Mouse (Mus musculus) midbrain, embryonic 15.5 days (tissue): ENCODE measurements around the gene Nfe2l3. TPM values are rescaled to one million over a fixed set of nuclear protein-coding genes. Genes with fewer than 3 reads are reported as not detected.
A peak's percentile ranks its signal among the peaks of the same experiment; 100 is the strongest.
"Not testable (repeated sequence)": the region's sequence is repeated elsewhere in the genome, so short reads cannot be mapped to it uniquely, and the experiment has no call there.

Experiments used
- ATAC-seq: fragments of 200-750 bp; cut with Nextera tagmentation; replicated peaks from 2 replicates; pipeline ENCODE4 v1.8.0; 2017; ENCODE audit warnings: moderate TSS enrichment
- H3K27ac ChIP-seq: fragments of 300-500 bp; sonication (generic); 2 replicates; pipeline ENCODE4 v1.5.1; 2015; ENCODE audit warnings: mild to moderate bottlenecking, inconsistent platforms
- H3K27me3 ChIP-seq: fragments of 300-500 bp; sonication (generic); replicated peaks from 2 replicates; pipeline ENCODE4 v1.6.1; 2015; ENCODE audit warnings: inconsistent platforms
- H3K36me3 ChIP-seq: fragments of 300-500 bp; sonication (generic); replicated peaks from 2 replicates; pipeline ENCODE4 v1.6.1; 2015; ENCODE audit warnings: inconsistent platforms
- H3K4me1 ChIP-seq: fragments of 300-500 bp; sonication (generic); 2 replicates; pipeline ENCODE4 v1.6.1; 2015; ENCODE audit warnings: inconsistent platforms
- H3K4me2 ChIP-seq: fragments of 300-500 bp; sonication (generic); 2 replicates; pipeline ENCODE4 v1.6.1; 2015; ENCODE audit warnings: inconsistent platforms, mild to moderate bottlenecking, moderate library complexity
- H3K4me3 ChIP-seq: fragments of 300-500 bp; sonication (generic); 2 replicates; pipeline ENCODE4 v1.5.1; 2015; ENCODE audit warnings: mild to moderate bottlenecking, inconsistent platforms
- H3K9ac ChIP-seq: fragments of 300-500 bp; sonication (generic); 2 replicates; pipeline ENCODE4 v1.6.1; 2015; ENCODE audit warnings: mild to moderate bottlenecking, inconsistent platforms
- H3K9me3 ChIP-seq: fragments of 300-500 bp; sonication (generic); 2 replicates; pipeline ENCODE4 v1.6.1; 2016; ENCODE audit warnings: inconsistent platforms
- WGBS: fragments of 180-500 bp; shearing (Covaris S2); methylation state at CpG from one replicate; pipeline ENCODE4 v1.1.7; 2015; ENCODE audit warnings: mixed read lengths; 5-methylcytosine and 5-hydroxymethylcytosine counted together
- polyA plus RNA-seq: library from polyadenylated mRNA; unstranded; fragments of >200 nt; fragmentation: Nextera tagmentation; extraction: Ambion mirVana; gene quantifications from 2 replicates; pipeline ENCODE4 v1.2.1, GENCODE M21; 2015

Gene Nfe2l3
- polyA plus RNA-seq, 1 experiment from 2014 or later = 8.2 TPM

- WGBS = 6% methylated on average over 3 of the region's 3 CpGs
- H3K9ac ChIP-seq = peak overlapping the region; percentile 37
- peak overlapping the region; percentile 13; the same call in 1 of the 2 replicates for H3K27ac ChIP-seq
Measured at GRCm38 (mm10) chr6:51471782-51472181, 39.3 kb downstream of the Nfe2l3 start.

GRCm38 (mm10) chr6:51472213-51472612 lies 39.7 kb downstream of the Nfe2l3 start:
- 0 out of 2 replicates have a peak overlapping the region, but pooled peaks have one; percentile 13 for H3K27ac ChIP-seq
- H3K4me2 ChIP-seq = peak overlapping the region; percentile 60
- 37% methylated on average over 4 of the region's 4 CpGs for WGBS

More at GRCm38 (mm10) chr6:51471782-51472181, 39.3 kb downstream of the Nfe2l3 start:
- no peaks in the 10 kb centered on the region for H3K9me3 ChIP-seq
- H3K4me2 ChIP-seq = peak overlapping the region; percentile 60
- no peak for ATAC-seq
- peak overlapping the region; percentile 98 for H3K4me3 ChIP-seq
- peaks cover 31% of the 10 kb centered on the region for H3K4me1 ChIP-seq
- H3K27me3 ChIP-seq = no peaks in the 10 kb centered on the region
- peaks cover 19% of the 10 kb centered on the region for H3K36me3 ChIP-seq

DNA sequence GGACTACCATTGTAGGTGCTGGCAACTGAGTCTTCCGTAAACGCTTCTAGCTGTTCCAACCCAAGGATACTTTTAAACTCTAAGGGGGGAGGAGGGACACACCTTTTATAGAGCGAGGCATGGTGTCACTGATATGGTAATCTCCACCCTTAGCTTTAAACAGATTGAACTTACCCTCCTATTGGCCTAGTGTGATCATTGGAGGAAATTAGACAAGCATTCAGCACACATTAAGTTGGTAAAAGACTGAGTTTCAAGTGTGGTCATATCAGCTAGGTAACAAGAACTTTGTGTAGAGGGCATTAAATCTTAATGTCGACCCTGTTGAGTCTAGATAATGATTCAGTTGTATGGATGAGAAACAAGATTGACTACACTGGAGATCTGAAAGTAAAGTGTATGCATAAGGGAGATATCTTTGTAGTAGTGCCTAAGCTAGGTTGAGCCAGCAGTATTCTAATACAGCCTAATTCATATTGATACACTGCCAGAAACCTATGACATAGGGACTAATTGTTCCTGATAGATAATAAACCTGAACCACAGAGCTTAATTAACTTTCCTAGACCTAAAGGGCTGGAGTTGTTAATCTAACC lies 46.8 kb downstream of the Nfe2l3 start:
- Histone ChIP-seq H3K27me3 (no peaks in the 10 kb centered on the region), H3K9me3 (no peaks in the 10 kb centered on the region), H3K4me3 (no peak overlapping the region), H3K4me2 (no peak overlapping the region), H3K27ac (no peak overlapping the region), H3K36me3 (peaks cover 52% of the 10 kb centered on the region), H3K9ac (no peak overlapping the region), H3K4me1 (peaks cover under 1% of the 10 kb centered on the region; the same call in 1 of the 2 replicates)
- ATAC-seq = no peak
- 94% methylated on average over 4 of the region's 4 CpGs for WGBS

More at GRCm38 (mm10) chr6:51472213-51472612, 39.7 kb downstream of the Nfe2l3 start:
- Histone ChIP-seq H3K4me3 (peak overlapping the region; percentile 98), H3K4me1 (peaks cover 26% of the 10 kb centered on the region), H3K27me3 (no peaks in the 10 kb centered on the region), H3K9ac (peak overlapping the region; percentile 37), H3K36me3 (peaks cover 19% of the 10 kb centered on the region), H3K9me3 (no peaks in the 10 kb centered on the region)
- no peak for ATAC-seq

DNA sequence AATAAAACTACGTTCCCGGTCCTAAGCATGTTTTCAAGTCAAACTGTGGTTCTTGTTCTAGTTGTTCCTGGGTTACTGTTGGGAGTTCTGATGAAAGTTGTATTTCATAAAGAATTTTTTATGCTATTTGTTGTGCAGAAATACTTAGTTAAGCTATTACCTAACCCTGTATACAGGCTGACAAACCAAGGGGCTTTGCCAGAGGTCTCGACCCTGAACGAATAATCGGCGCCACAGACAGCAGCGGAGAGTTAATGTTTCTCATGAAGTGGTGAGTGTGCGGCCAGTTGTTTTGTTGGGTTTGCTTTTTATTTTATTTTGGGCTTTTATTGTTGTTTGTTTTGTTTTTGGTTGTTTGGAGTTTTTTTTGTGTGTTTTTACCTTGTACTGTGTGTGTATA lies 49.1 kb downstream of the Nfe2l3 start:
- Histone ChIP-seq H3K4me2 (no peak overlapping the region), H3K36me3 (peaks cover 46% of the 10 kb centered on the region), H3K4me1 (no peaks in the 10 kb centered on the region), H3K9ac (no peak overlapping the region), H3K4me3 (no peak overlapping the region), H3K27me3 (no peaks in the 10 kb centered on the region), H3K9me3 (no peaks in the 10 kb centered on the region), H3K27ac (no peak overlapping the region)
- no peak for ATAC-seq
- 95% methylated on average over 8 of the region's 8 CpGs for WGBS

DNA sequence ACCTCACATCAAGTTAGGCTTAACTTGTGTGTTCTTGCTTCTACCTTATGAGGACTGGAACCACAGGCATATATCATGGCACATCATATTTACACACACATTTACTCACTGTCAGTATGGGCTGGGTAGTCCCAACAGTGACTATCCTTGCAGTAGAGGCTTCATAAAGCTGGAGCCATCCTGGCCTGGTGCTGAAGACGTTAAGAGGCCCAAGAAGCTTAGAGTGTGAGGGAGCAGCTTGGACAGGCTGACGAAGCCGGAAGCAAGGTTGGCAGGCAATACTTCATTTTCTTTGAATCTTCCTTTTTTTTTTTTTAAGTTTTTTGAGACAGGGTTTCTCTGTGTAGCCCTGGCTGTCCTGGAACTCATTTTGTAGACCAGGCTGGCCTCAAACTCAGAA lies 51.4 kb downstream of the Nfe2l3 start:
- Histone ChIP-seq H3K4me2 (no peak overlapping the region), H3K36me3 (peaks cover 41% of the 10 kb centered on the region), H3K9me3 (no peaks in the 10 kb centered on the region), H3K9ac (no peak overlapping the region), H3K4me3 (no peak overlapping the region), H3K27ac (no peak overlapping the region), H3K4me1 (no peaks in the 10 kb centered on the region), H3K27me3 (no peaks in the 10 kb centered on the region)
- no peak for ATAC-seq
- 92% methylated on average over 3 of the region's 3 CpGs for WGBS

- H3K27me3 ChIP-seq, H3K27ac ChIP-seq, ATAC-seq, H3K4me3 ChIP-seq, H3K4me2 ChIP-seq, H3K9me3 ChIP-seq, H3K9ac ChIP-seq, H3K4me1 ChIP-seq: not testable (repeated sequence)
- H3K36me3 ChIP-seq = peaks cover 36% of the 10 kb centered on the region
- WGBS = 91% methylated on average over 8 of the region's 8 CpGs
Measured at GRCm38 (mm10) chr6:51484556-51484955, 52.1 kb downstream of the Nfe2l3 start.

- Histone ChIP-seq H3K4me3 (no peak overlapping the region), H3K27ac (no peak overlapping the region), H3K4me1 (no peaks in the 10 kb centered on the region), H3K27me3 (no peaks in the 10 kb centered on the region), H3K4me2 (no peak overlapping the region), H3K9me3 (no peaks in the 10 kb centered on the region), H3K36me3 (peaks cover 26% of the 10 kb centered on the region), H3K9ac (no peak overlapping the region)
- 75% methylated on average over 2 of the region's 2 CpGs for WGBS
- no peak for ATAC-seq
Measured at GRCm38 (mm10) chr6:51485646-51486045, 53.2 kb downstream of the Nfe2l3 start.

DNA sequence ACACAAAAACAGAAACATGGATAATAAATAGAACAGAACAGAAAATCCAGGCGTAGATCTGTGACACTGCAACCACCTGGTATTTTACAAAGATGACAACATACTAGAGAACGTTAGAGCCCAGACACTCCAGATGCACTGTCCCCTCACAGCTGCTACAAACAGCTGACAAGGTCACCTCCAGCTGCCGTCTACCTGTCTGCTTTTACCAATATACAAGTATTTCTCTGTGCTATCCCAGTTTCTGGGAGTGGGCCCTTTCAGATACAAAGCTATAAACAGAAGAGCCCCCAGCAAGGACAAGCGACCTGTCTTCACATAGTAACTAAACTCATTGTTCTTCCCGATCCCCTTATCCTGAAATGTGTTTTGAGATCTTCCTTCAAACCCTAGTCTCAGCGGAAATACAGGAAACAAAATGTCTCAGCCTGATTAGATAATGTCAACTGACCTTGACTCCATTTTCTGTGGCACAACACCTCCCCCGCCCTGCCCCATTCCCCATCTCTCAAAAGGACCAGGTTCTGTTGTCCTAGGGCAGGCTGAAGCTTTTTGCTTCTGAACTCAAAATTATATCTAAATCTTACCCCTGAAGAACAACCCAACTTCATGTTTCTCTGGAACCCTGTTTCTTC lies 53.7 kb downstream of the Nfe2l3 start:
- H3K9me3 ChIP-seq = no peaks in the 10 kb centered on the region
- WGBS = 79% methylated on average over 7 of the region's 7 CpGs
- no peak overlapping the region for H3K27ac ChIP-seq
- no peak overlapping the region for H3K9ac ChIP-seq
- H3K36me3 ChIP-seq = peaks cover 23% of the 10 kb centered on the region; the same call in 1 of the 2 replicates
- no peaks in the 10 kb centered on the region for H3K4me1 ChIP-seq
- H3K27me3 ChIP-seq = no peaks in the 10 kb centered on the region
- ATAC-seq = no peak
- H3K4me3 ChIP-seq = no peak overlapping the region
- no peak overlapping the region for H3K4me2 ChIP-seq

DNA sequence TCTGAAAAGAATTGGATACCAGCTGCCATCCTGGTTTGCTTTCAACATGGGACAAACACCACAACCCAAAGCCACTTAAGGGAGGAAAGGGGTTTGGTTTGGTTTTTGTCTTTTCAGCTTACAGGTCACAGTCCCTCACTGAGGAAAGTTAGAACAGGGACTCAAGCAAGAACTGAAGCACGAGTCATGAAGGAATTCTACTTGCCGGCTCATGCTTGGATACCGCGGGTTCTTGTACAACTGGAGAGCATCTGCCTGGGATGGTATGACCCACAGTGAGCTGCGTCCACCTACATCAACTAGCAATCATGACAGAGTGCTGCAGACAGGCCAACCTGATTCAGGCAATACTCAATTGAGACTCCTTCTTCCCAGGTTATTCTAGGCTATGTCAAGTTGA lies 54.3 kb downstream of the Nfe2l3 start:
- Histone ChIP-seq H3K4me3 (no peak overlapping the region), H3K27ac (no peak overlapping the region), H3K9me3 (no peaks in the 10 kb centered on the region), H3K4me1 (no peaks in the 10 kb centered on the region), H3K27me3 (no peaks in the 10 kb centered on the region), H3K4me2 (no peak overlapping the region), H3K36me3 (peaks cover 19% of the 10 kb centered on the region; the same call in 1 of the 2 replicates), H3K9ac (no peak overlapping the region)
- ATAC-seq = no peak
- 93% methylated on average over 5 of the region's 5 CpGs for WGBS

GRCm38 (mm10) chr6:51489787-51490186 lies 57.3 kb downstream of the Nfe2l3 start:
- no peak overlapping the region for H3K4me3 ChIP-seq
- no peaks in the 10 kb centered on the region for H3K4me1 ChIP-seq
- H3K27me3 ChIP-seq = no peaks in the 10 kb centered on the region
- no peak overlapping the region for H3K9ac ChIP-seq
- no peak for ATAC-seq
- no peak overlapping the region for H3K27ac ChIP-seq
- no peak overlapping the region for H3K4me2 ChIP-seq
- no peaks in the 10 kb centered on the region for H3K9me3 ChIP-seq
- 66% methylated on average over 2 of the region's 2 CpGs for WGBS
- 0 out of 2 replicates have a peak, but pooled peaks cover 4% of the 10 kb centered on the region for H3K36me3 ChIP-seq

DNA sequence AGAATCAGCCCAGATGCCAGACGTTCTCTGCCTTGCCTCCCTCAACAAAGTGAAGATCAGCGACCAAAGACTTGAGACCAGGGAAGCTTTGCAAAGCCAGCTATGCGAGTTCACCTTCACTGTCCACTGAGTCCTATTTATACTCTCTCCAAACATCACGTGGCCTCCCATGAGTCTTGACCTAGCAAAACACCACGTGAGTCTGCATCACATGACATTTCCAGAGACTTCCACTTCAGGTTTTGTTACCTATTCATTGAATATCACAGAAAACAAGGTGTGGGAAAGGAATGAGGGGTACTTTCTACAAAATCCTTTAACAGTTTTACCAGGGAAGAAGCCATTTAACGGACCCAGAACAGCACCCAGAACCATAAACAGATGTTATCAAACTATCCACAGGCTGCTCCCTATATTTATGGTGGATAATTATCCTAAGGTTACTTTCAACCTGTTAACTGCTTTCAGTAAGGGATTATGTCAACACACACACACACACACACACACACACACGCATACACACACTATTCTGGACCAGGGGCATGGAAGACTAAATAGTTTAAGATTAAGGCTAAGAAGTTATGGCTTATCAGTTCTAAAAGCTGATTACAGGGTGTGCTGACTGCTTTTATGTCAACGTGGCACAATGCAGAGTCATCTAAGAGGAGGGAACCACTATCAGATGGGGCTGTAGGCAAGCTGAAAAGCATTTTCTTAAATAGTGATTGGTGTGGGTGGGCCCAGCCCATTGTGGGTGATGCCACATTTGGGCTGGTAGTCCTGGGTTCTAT lies 65.0 kb downstream of the Nfe2l3 start:
- Histone ChIP-seq H3K27ac (no peak overlapping the region), H3K4me3 (no peak overlapping the region), H3K9ac (no peak overlapping the region), H3K27me3 (no peaks in the 10 kb centered on the region), H3K36me3 (no peaks in the 10 kb centered on the region), H3K4me2 (no peak overlapping the region), H3K9me3 (no peaks in the 10 kb centered on the region), H3K4me1 (no peaks in the 10 kb centered on the region)
- 79% methylated on average over 8 of the region's 8 CpGs for WGBS
- no peak for ATAC-seq

- ATAC-seq = no peak
- no peaks in the 10 kb centered on the region for H3K4me1 ChIP-seq
- H3K27me3 ChIP-seq = no peaks in the 10 kb centered on the region
- no peak overlapping the region for H3K9ac ChIP-seq
- no peak overlapping the region for H3K4me3 ChIP-seq
- no peaks in the 10 kb centered on the region for H3K9me3 ChIP-seq
- no peak overlapping the region for H3K27ac ChIP-seq
- H3K4me2 ChIP-seq = no peak overlapping the region
- 33% methylated on average over 1 of the region's 1 CpGs for WGBS
- no peaks in the 10 kb centered on the region for H3K36me3 ChIP-seq
Measured at GRCm38 (mm10) chr6:51505671-51506070, 73.2 kb downstream of the Nfe2l3 start.
